Mouse (Mus musculus) bone marrow, adult 2 months (tissue): Measurements from ENCODE around the gene Lypd4. TPM values are rescaled to one million over a fixed set of nuclear protein-coding genes. Genes with fewer than 3 reads are reported as not detected.
A peak's percentile ranks its signal among the peaks of the same experiment; 100 is the strongest.

Experiments used
- H3K27ac ChIP-seq: fragments of 200-500 bp; 2 replicates; pipeline ENCODE4 v1.5.1; 2012; ENCODE audit warnings: low read depth, mild to moderate bottlenecking, control low read depth, inconsistent platforms, low read length; ENCODE audit not compliant: control insufficient read depth, poor library complexity, insufficient read depth
- H3K4me1 ChIP-seq: fragments of 200-500 bp; 2 replicates; pipeline ENCODE4 v1.6.1; 2011; ENCODE audit warnings: low read length; ENCODE audit not compliant: control insufficient read depth, insufficient read depth
- H3K4me3 ChIP-seq: fragments of 200-500 bp; replicated peaks from 2 replicates; pipeline ENCODE3; 2011; ENCODE audit warnings: mild to moderate bottlenecking, low read depth, low read length, control low read depth; ENCODE audit not compliant: control insufficient read depth
- CTCF ChIP-seq: fragments of 200-500 bp; IDR thresholded peaks from 2 replicates; pipeline ENCODE4 v1.5.1; 2011; ENCODE audit warnings: low read length, control low read depth; ENCODE audit not compliant: control insufficient read depth, insufficient read depth
- POLR2A ChIP-seq: fragments of 200-500 bp; IDR thresholded peaks from 2 replicates; pipeline ENCODE4 v1.6.1; 2011; ENCODE audit warnings: low read depth, mild to moderate bottlenecking, control low read depth, low read length, borderline replicate concordance; ENCODE audit not compliant: control insufficient read depth
- WGBS: fragments of 180-500 bp; shearing (Covaris S2); methylation state at CpG from one replicate; pipeline ENCODE4 v1.1.7; 2018; 5-methylcytosine and 5-hydroxymethylcytosine counted together
- polyA plus RNA-seq: library from polyadenylated mRNA; stranded (reverse); fragments of >200 nt; gene quantifications from 2 replicates; pipeline ENCODE4 v1.2.4, GENCODE M21; 2011; ENCODE audit warnings: low replicate concordance; ENCODE audit not compliant: missing spikeins, insufficient read depth, insufficient read length

The Lypd4 gene
- polyA plus RNA-seq, 1 experiment = not detected

DNA sequence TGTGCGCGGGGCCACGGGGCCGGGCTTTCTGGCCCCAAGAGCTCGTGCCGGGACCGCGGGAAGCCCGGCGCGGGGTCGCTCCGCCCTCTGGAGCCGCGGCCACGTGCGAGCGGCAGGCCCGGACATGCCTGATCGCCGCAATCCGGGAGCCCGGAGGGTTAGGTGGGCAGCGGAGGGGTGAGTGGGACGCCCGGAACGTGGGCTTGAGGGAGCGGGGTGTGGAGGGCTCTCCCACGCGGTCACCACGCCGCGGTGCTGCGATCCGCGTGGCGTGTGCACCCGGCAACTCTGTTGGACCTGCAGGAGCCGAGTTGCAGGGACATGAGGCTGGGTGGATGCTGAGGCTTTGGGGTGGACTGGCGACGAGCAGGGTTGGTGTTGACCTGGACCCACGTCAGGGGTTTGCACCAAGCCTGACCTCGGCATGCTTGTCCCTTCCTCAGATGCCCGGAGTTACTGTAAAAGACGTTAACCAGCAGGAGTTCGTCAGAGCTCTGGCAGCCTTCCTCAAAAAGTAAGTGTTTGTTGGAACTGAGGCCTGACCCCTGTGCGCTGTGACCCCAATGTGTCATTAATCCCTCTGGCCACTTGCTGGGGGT lies 15.1 kb upstream of the Lypd4 start:
- WGBS = under 1% methylated on average over 47 of the region's 47 CpGs

DNA sequence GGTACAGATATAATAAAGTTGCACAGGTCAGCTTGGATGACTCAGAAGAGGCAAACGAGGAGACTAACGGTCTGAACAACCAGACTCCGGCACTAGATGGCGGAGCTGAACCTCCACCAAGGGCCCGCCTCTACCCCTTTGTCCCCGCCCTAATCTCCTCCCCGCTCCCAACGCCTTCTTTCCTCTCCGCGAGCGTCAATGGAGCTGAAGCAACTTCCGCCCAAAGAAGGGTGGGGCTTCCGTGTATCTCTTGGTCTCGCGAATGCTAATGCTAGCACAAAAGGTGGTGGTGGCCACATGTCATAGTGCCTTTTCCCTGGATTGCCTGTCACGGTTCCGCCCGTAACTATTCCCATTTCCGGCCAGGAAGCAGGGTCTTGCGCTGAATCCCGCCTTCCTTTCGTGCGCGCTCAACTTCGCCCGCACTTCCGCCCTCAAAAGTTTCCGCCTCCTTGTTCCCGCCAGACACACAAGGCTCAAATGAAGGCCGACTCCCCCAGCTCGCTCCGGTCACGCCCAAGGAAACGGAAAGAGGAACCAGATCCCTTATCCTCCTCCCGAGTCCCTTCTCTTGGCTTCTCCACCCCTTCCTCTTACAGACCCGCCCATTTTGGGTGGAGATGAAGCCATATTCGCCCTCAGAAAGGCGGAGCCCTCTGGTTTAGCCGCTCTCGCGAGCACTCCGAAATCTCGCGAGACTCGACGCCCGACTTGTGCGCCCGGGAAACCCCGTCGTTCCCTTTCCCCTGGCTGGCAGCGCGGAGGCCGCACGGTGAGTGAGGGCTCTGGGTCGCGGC lies 14.4 kb upstream of the Lypd4 start, which contains the start of gene Rps19:
TSS of gene Rps19 (plus strand) at position 476 of the 797 bp plus-strand sequence.
- under 1% methylated on average over 57 of the region's 57 CpGs for WGBS
- H3K4me1 ChIP-seq = no peaks in the 10 kb centered on the region
- TF ChIP-seq CTCF = peak; percentile 70
- TF ChIP-seq POLR2A = peak; percentile 87; the same call in 1 of the 2 replicates

More for the DNA sequence above, 15.1 kb upstream of the Lypd4 start:
- peak overlapping the region; percentile 87 for H3K27ac ChIP-seq
- H3K4me1 ChIP-seq = no peaks in the 10 kb centered on the region
- H3K4me3 ChIP-seq = peak overlapping the region; percentile 71
- TF ChIP-seq POLR2A (no peak), CTCF (no peak)

DNA sequence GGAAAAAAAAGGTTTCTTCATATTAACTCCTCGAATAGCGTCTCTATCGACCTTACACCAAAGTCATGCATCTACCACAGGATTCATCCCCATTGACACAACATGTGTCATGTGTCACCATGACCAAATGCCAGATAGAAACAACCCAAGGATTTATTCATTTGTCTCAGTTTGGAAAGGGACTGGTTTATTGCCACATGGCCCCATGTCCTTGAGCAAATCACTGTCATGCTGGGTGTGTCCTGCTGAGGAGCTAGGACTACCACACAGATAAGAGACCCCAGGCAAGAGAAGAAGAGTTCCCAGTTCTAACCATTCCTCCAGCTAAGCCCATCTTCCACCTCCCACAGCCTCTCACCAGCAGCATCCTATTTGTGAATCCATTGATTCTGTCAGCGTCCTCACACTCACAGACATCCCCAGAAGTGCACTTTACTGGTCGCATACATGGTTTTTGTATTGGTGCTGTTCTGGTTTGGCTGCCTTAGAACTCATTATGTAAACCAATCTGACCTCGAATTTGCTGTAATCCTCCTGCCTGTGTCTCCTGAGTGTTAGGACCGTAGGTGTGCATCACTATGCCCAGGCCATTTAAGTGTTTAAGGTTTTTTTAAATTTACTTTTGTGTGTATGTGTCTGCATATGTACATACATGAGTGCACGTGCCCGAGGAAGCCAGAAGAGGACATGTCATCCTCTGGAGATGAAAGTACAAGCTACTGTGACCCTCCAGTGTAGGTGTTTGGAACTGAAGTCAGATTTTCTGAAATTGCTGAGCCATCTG lies 12.9 kb upstream of the Lypd4 start:
- TF ChIP-seq CTCF = no peak
- no peak for TF ChIP-seq POLR2A
- WGBS = 85% methylated on average over 9 of the region's 9 CpGs

More for the DNA sequence above, 14.4 kb upstream of the Lypd4 start, which contains the start of gene Rps19:
- Histone ChIP-seq H3K4me3 (peak within 1 kb of the TSS; percentile 71), H3K27ac (peak within 1 kb of the TSS; percentile 87)

GRCm38 (mm10) chr7:24879620-24880019 lies 9.9 kb upstream of the Lypd4 start:
- H3K4me3 ChIP-seq = no peak overlapping the region
- H3K27ac ChIP-seq = no peak overlapping the region
- peaks cover 2% of the 10 kb centered on the region; the same call in 1 of the 2 replicates for H3K4me1 ChIP-seq
- TF ChIP-seq POLR2A (no peak), CTCF (no peak)
- 88% methylated on average over 2 of the region's 2 CpGs for WGBS

More for the DNA sequence above, 12.9 kb upstream of the Lypd4 start:
- Histone ChIP-seq H3K27ac (no peak overlapping the region), H3K4me1 (no peaks in the 10 kb centered on the region; the same call in 1 of the 2 replicates), H3K4me3 (no peak overlapping the region)

DNA sequence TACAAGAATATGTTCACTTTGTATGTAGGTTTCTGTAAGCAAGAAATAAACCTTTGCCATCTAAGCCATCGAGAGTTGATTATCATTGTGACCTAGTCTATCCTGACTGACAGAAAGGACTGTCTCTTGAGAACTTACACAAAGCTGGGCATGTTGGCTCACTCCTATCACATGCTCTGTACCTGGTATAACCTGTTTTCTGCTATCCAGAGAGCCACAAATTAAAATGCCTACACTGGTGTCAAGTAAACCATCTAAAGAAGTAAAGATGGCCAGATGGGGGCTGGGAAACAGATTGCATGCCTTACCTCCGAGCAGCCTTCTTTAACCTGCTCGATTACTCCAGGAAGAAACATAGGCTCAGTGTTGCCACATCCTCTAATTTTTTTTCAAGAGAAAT lies 7.8 kb upstream of the Lypd4 start:
- WGBS = 37% methylated on average over 3 of the region's 3 CpGs
- TF ChIP-seq CTCF (no peak), POLR2A (no peak)
- Histone ChIP-seq H3K4me1 (peaks cover 2% of the 10 kb centered on the region; the same call in 1 of the 2 replicates), H3K27ac (no peak overlapping the region), H3K4me3 (no peak overlapping the region)

GRCm38 (mm10) chr7:24869080-24869479 lies 661 bp downstream of the Lypd4 start:
- H3K4me1 ChIP-seq = no peaks in the 10 kb centered on the region; the same call in none of the 2 replicates
- 64% methylated on average over 17 of the region's 17 CpGs for WGBS
- no peak overlapping the region for H3K27ac ChIP-seq
- TF ChIP-seq POLR2A = no peak
- TF ChIP-seq CTCF = no peak
- H3K4me3 ChIP-seq = no peak overlapping the region

GRCm38 (mm10) chr7:24864156-24864555 lies 5.6 kb downstream of the Lypd4 start:
- H3K4me3 ChIP-seq = no peak overlapping the region
- WGBS = 44% methylated on average over 6 of the region's 6 CpGs
- no peak overlapping the region for H3K27ac ChIP-seq
- TF ChIP-seq CTCF = no peak
- TF ChIP-seq POLR2A = no peak
- no peaks in the 10 kb centered on the region; the same call in none of the 2 replicates for H3K4me1 ChIP-seq

- WGBS = 27% methylated on average over 4 of the region's 4 CpGs
- Histone ChIP-seq H3K4me3 (no peak overlapping the region), H3K27ac (no peak overlapping the region), H3K4me1 (no peaks in the 10 kb centered on the region; the same call in none of the 2 replicates)
- TF ChIP-seq POLR2A = no peak
- no peak for TF ChIP-seq CTCF
Observed at GRCm38 (mm10) chr7:24862853-24863252, 6.9 kb downstream of the Lypd4 start.
